Mouse (Mus musculus): ENCODE measurements at regions not wholly inside any gene's neighbourhood (a gene's known extent, or its start where the extent isn't known, plus 50 kb on each side); places are given as distances from the start of the nearest gene placed in this dataset.

GRCm38 (mm10) chr2:171363381-171363780 lies 631.8 kb downstream of the Dok5 start:
- no peak for DNase-seq
- intact Hi-C loops (cut with DNase I): no loop called here

- DNase-seq: no peak
- intact Hi-C loops (cut with DNase I): no loop called here
Observed at GRCm38 (mm10) chr2:171358071-171358760, 626.6 kb downstream of the Dok5 start.

- DNase-seq: no peak
- intact Hi-C loops (cut with DNase I): no loop called here
Observed at GRCm38 (mm10) chr2:171348156-171348555, 616.5 kb downstream of the Dok5 start.

- no peak for DNase-seq
- intact Hi-C loops (cut with DNase I): no loop called here
Observed at GRCm38 (mm10) chr2:171333816-171334757, 602.5 kb downstream of the Dok5 start.

GRCm38 (mm10) chr2:171332826-171333225 lies 601.2 kb downstream of the Dok5 start:
- DNase-seq: no peak
- intact Hi-C loops (cut with DNase I): no loop called here

GRCm38 (mm10) chr2:171331529-171331928 lies 599.9 kb downstream of the Dok5 start:
- no peak for DNase-seq
- intact Hi-C loops (cut with DNase I): no loop called here

- no peak for DNase-seq
- intact Hi-C loops (cut with DNase I): no loop called here
Observed at GRCm38 (mm10) chr2:171326909-171327308, 595.3 kb downstream of the Dok5 start.

- no peak for DNase-seq
- intact Hi-C loops (cut with DNase I): no loop called here
Observed at GRCm38 (mm10) chr2:171308486-171308885, 576.9 kb downstream of the Dok5 start.

GRCm38 (mm10) chr2:171306000-171306399 lies 574.4 kb downstream of the Dok5 start:
- no peak for DNase-seq
- intact Hi-C loops (cut with DNase I): no loop called here

- DNase-seq: no peak
- intact Hi-C loops (cut with DNase I): no loop called here
Observed at GRCm38 (mm10) chr2:171298519-171298918, 566.9 kb downstream of the Dok5 start.

- DNase-seq: no peak
- intact Hi-C loops (cut with DNase I): no loop called here
Observed at GRCm38 (mm10) chr2:171295603-171296002, 564.0 kb downstream of the Dok5 start.

- intact Hi-C loops (cut with DNase I): no loop called here
- DNase-seq: no peak
Observed at GRCm38 (mm10) chr2:171292579-171292978, 561.0 kb downstream of the Dok5 start.

- intact Hi-C loops (cut with DNase I): no loop called here
Observed at GRCm38 (mm10) chr2:171285719-171286394, 554.2 kb downstream of the Dok5 start.

GRCm38 (mm10) chr2:171280132-171280531 lies 548.5 kb downstream of the Dok5 start:
- intact Hi-C loops (cut with DNase I): no loop called here

More at GRCm38 (mm10) chr2:171285719-171286394, 554.2 kb downstream of the Dok5 start:
- no peak for DNase-seq

GRCm38 (mm10) chr2:171279319-171279718 lies 547.7 kb downstream of the Dok5 start:
- intact Hi-C loops (cut with DNase I): no loop called here

More at GRCm38 (mm10) chr2:171280132-171280531, 548.5 kb downstream of the Dok5 start:
- no peak for DNase-seq

GRCm38 (mm10) chr2:171253194-171253593 lies 521.6 kb downstream of the Dok5 start:
- intact Hi-C loops (cut with DNase I): no loop called here
- no peak for DNase-seq

More at GRCm38 (mm10) chr2:171279319-171279718, 547.7 kb downstream of the Dok5 start:
- DNase-seq: no peak

GRCm38 (mm10) chr2:171245391-171245790 lies 513.8 kb downstream of the Dok5 start:
- no peak for DNase-seq
- intact Hi-C loops (cut with DNase I): no loop called here

- intact Hi-C loops (cut with DNase I): no loop called here
- DNase-seq: no peak
Observed at GRCm38 (mm10) chr2:171242356-171242755, 510.7 kb downstream of the Dok5 start.

GRCm38 (mm10) chr2:171237276-171237960 lies 505.8 kb downstream of the Dok5 start:
- intact Hi-C loops (cut with DNase I): no loop called here
- no peak for DNase-seq

GRCm38 (mm10) chr2:171232812-171233211 lies 501.2 kb downstream of the Dok5 start:
- intact Hi-C loops (cut with DNase I): no loop called here
- DNase-seq: no peak

All from gastrocnemius, postnatal 36 days (tissue).